Mouse (Mus musculus) kidney, adult 2 months (tissue): ENCODE measurements around the gene Dazl. TPM values are rescaled to one million over a fixed set of nuclear protein-coding genes. Genes with fewer than 3 reads are reported as not detected.
A peak's percentile ranks its signal among the peaks of the same experiment; 100 is the strongest.

ENCODE experiments used
- DNase-seq: peaks from one replicate; pipeline ENCODE4 v3.0.0; 2021
- H3K27ac ChIP-seq: fragments of 200-500 bp; 2 replicates; pipeline ENCODE4 v1.5.1; 2012; ENCODE audit warnings: low read depth, low read length, control low read depth, inconsistent platforms; ENCODE audit not compliant: insufficient read depth
- H3K27me3 ChIP-seq: fragments of 200-500 bp; replicated peaks from 2 replicates; pipeline ENCODE4 v1.6.1; 2012; ENCODE audit warnings: mild to moderate bottlenecking, moderate library complexity, low read length, inconsistent platforms; ENCODE audit not compliant: control insufficient read depth, insufficient read depth
- H3K36me3 ChIP-seq: fragments of 200-500 bp; 2 replicates; pipeline ENCODE4 v1.6.1; 2012; ENCODE audit warnings: mild to moderate bottlenecking, moderate library complexity, low read length, inconsistent platforms; ENCODE audit not compliant: control insufficient read depth, insufficient read depth
- H3K4me1 ChIP-seq: fragments of 200-500 bp; 2 replicates; pipeline ENCODE4 v1.6.1; 2011; ENCODE audit warnings: low read length; ENCODE audit not compliant: control insufficient read depth, insufficient read depth
- H3K4me3 ChIP-seq: fragments of 200-500 bp; 2 replicates; pipeline ENCODE4 v1.5.1; 2011; ENCODE audit warnings: mild to moderate bottlenecking, low read depth, low read length, control low read depth; ENCODE audit not compliant: insufficient read depth
- CTCF ChIP-seq: fragments of 200-500 bp; conservative IDR thresholded peaks from 2 replicates; pipeline ENCODE4 v1.5.1; 2011; ENCODE audit warnings: low read depth, mild to moderate bottlenecking, control low read depth, low read length, moderate library complexity, mixed read lengths; ENCODE audit not compliant: insufficient read depth, insufficient read length
- POLR2A ChIP-seq: fragments of 200-500 bp; IDR thresholded peaks from one replicate; pipeline ENCODE4 v1.6.1; 2011; ENCODE audit warnings: low read depth, low read length, control low read depth
- WGBS: fragments of 180-500 bp; shearing (Covaris S2); methylation state at CpG from one replicate; pipeline ENCODE4 v1.1.7; 2018; 5-methylcytosine and 5-hydroxymethylcytosine counted together
- polyA plus RNA-seq: library from polyadenylated mRNA; depleted of rRNA; stranded (reverse); fragments of >200 nt; gene quantifications from 2 replicates; pipeline ENCODE4 v1.2.3, GENCODE M21; 2012; rRNA removed

Gene Dazl
- not detected in 2 replicates for polyA plus RNA-seq

GRCm38 (mm10) chr17:50293241-50293731, at the start of gene Dazl:
Dazl (minus strand) TSS chr17:50293636.
- Histone ChIP-seq H3K4me1 (no peaks in the 10 kb centered on the region), H3K27me3 (no peaks in the 10 kb centered on the region), H3K27ac (no peak within 1 kb of the TSS), H3K4me3 (peak within 1 kb of the TSS; percentile 69), H3K36me3 (no peaks in the 10 kb centered on the region)
- WGBS, result 94% methylated on average over 43 of the region's 43 CpGs
- no peak for TF ChIP-seq POLR2A
- no peak for DNase-seq

GRCm38 (mm10) chr17:50341850-50342544, 48.6 kb upstream of the Dazl start:
- no peak for TF ChIP-seq CTCF
- DNase-seq, result no peak
- 91% methylated on average over 11 of the region's 11 CpGs for WGBS

GRCm38 (mm10) chr17:50338901-50339300, 45.5 kb upstream of the Dazl start:
- Histone ChIP-seq H3K36me3 (no peaks in the 10 kb centered on the region), H3K27ac (no peak overlapping the region), H3K27me3 (no peaks in the 10 kb centered on the region), H3K4me3 (no peak overlapping the region), H3K4me1 (no peaks in the 10 kb centered on the region)
- WGBS, result 90% methylated on average over 7 of the region's 7 CpGs
- TF ChIP-seq CTCF (no peak), POLR2A (no peak)
- no peak for DNase-seq

More at GRCm38 (mm10) chr17:50341850-50342544, 48.6 kb upstream of the Dazl start:
- no peaks in the 10 kb centered on the region for H3K27me3 ChIP-seq
- H3K4me3 ChIP-seq, result no peak overlapping the region
- H3K4me1 ChIP-seq, result no peaks in the 10 kb centered on the region
- no peaks in the 10 kb centered on the region for H3K36me3 ChIP-seq
- no peak overlapping the region for H3K27ac ChIP-seq

- H3K27ac ChIP-seq, result no peak overlapping the region
- H3K36me3 ChIP-seq, result no peaks in the 10 kb centered on the region
- no peak overlapping the region for H3K4me3 ChIP-seq
- WGBS, result 87% methylated on average over 2 of the region's 2 CpGs
- no peaks in the 10 kb centered on the region for H3K27me3 ChIP-seq
- TF ChIP-seq POLR2A (no peak), CTCF (peak; percentile 19; the same call in 1 of the 2 replicates)
- no peak for DNase-seq
- H3K4me1 ChIP-seq, result no peaks in the 10 kb centered on the region
Measured at GRCm38 (mm10) chr17:50335776-50336175, 42.3 kb upstream of the Dazl start.

GRCm38 (mm10) chr17:50334694-50335093, 41.3 kb upstream of the Dazl start:
- Histone ChIP-seq H3K27ac (no peak overlapping the region), H3K27me3 (no peaks in the 10 kb centered on the region), H3K4me3 (no peak overlapping the region), H3K4me1 (no peaks in the 10 kb centered on the region), H3K36me3 (no peaks in the 10 kb centered on the region)
- WGBS, result 70% methylated on average over 5 of the region's 5 CpGs
- DNase-seq, result no peak
- TF ChIP-seq POLR2A (no peak), CTCF (no peak)

- H3K4me3 ChIP-seq, result no peak overlapping the region
- no peak overlapping the region for H3K27ac ChIP-seq
- H3K36me3 ChIP-seq, result no peaks in the 10 kb centered on the region
- no peak for DNase-seq
- H3K4me1 ChIP-seq, result no peaks in the 10 kb centered on the region
- TF ChIP-seq CTCF, result no peak
- TF ChIP-seq POLR2A, result no peak
- 68% methylated on average over 7 of the region's 7 CpGs for WGBS
- H3K27me3 ChIP-seq, result no peaks in the 10 kb centered on the region
Measured at GRCm38 (mm10) chr17:50332012-50332300, 38.5 kb upstream of the Dazl start.

- no peaks in the 10 kb centered on the region for H3K27me3 ChIP-seq
- TF ChIP-seq CTCF (no peak), POLR2A (no peak)
- H3K36me3 ChIP-seq, result no peaks in the 10 kb centered on the region
- H3K4me1 ChIP-seq, result no peaks in the 10 kb centered on the region
- H3K4me3 ChIP-seq, result no peak overlapping the region
- H3K27ac ChIP-seq, result no peak overlapping the region
- WGBS, result 40% methylated on average over 8 of the region's 8 CpGs
- peak; percentile 14 for DNase-seq
Measured at GRCm38 (mm10) chr17:50331171-50332011, 38.0 kb upstream of the Dazl start.
